In the genomic region with DNA sequence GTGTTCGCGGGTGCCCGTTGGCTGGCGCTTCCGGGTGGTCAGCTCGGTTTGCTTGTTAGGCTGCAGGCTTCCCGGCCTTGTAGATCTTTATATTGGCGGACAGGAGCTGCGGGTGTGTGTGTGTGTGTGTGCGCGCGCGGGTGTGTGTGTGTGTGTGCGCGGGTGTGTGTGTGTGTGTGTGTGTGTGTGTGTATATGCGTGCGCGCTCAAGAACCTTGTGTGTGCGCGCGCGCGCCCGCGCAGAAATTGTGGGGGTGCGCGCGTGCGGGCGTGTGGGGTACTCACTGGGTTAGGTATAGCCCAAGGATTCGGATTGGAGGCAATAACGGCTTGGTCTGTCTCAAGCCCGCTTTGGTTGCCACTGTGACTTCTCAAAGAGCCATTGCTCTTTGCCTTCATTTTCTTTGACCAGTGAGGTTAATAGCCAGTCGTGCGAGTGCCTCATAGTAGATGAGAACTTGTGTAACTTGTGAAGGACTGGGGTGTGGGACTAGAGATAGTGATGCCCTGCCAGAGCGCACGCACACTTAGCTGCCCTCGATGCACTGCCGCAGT, we compare ENCODE assay signal across 9 mouse cellular contexts. TPM values are rescaled to one million over a fixed set of nuclear protein-coding genes. Genes with fewer than 3 reads are reported as not detected.
A peak's percentile ranks its signal among the peaks of the same experiment; 100 is the strongest.
DNase-seq lines count a peak whose midpoint lies in the region; TF ChIP-seq lines count a peak whose summit lies in the region.
"Had no signal": no experiment of that assay in that cellular context is flagged by ENCODE, and none has a peak within 500 bp of the region (broad histone marks: within the 10 kb centered on the region; RNA-seq: fewer than 3 reads in every experiment).

No protein-coding gene starts in this region.

- peak overlapping the region; percentile 99 for H3K27ac ChIP-seq in gastrocnemius, adult 2 months
- H3K27ac ChIP-seq in embryonic fibroblast, embryonic 13.5 days (ENCODE audit: insufficient read depth, low read length), result peak overlapping the region; percentile 70

- H3K4me3 ChIP-seq in gastrocnemius, adult 2 months, result peak overlapping the region; percentile 92
- H3K4me3 ChIP-seq in embryonic fibroblast, embryonic 13.5 days (ENCODE audit: insufficient read depth, low read length), result peak overlapping the region; percentile 89

- intact Hi-C loops in gastrocnemius, adult 2 months (cut with DNase I), result no loop called here

- TF ChIP-seq CTCF in gastrocnemius, adult 2 months (IDR thresholded peaks at IDR 0.05), result no peak
- no peak for TF ChIP-seq CTCF in embryonic fibroblast, embryonic 13.5 days (IDR thresholded peaks at IDR 0.05; ENCODE audit: borderline replicate concordance, insufficient read depth, low read length)

- H3K4me1 ChIP-seq in embryonic fibroblast, embryonic 13.5 days (ENCODE audit: control insufficient read depth, insufficient read depth, low read length), result no peaks in the 10 kb centered on the region; the same call in 1 of the 2 replicates

- DNase-seq in gastrocnemius, adult 2 months, result peak; percentile 54
- DNase-seq in gastrocnemius, postnatal 10 days, result no peak
- peak; percentile 56 for DNase-seq in adrenal gland, postnatal 14 days
- DNase-seq in heart, postnatal 4 days, result peak; percentile 40
- peak; percentile 40 to 42 for DNase-seq in left cerebral cortex, adult 8-10 months (ENCODE audit: low spot score in 2 of 2)
- peak; percentile 61 to 67 for DNase-seq in lung, postnatal 4 days
- DNase-seq in spleen, postnatal 10 days (ENCODE audit: low spot score in 2 of 2), result peak; percentile 44 to 65

- TF ChIP-seq POLR2A in embryonic fibroblast, embryonic 13.5 days (IDR thresholded peaks at IDR 0.05; ENCODE audit: low read depth, low read length), result no peak

RNA-seq across cellular contexts. Expression of a gene that starts 0.5 kb away (rescaled TPM):
- total RNA-seq in gastrocnemius, adult 2 months (2021), result 1 to 10 TPM; 5.9 to 6.6 TPM
- total RNA-seq in gastrocnemius, postnatal 10 days (2021), result 1 to 10 TPM; 7.8 to 8.5 TPM
- 8.9 and 10.6 TPM in 2 replicates for total RNA-seq in adrenal gland, postnatal 14 days (2021)
- 16.6 and 19.8 TPM in 2 replicates for polyA plus RNA-seq in embryonic fibroblast, embryonic 13.5 days (2011; ENCODE audit: insufficient read length, low read depth, missing spikeins)
- 10 to 100 TPM in 1 of 2 experiments, 1 to 10 TPM in 1; 8.9 to 10.0 TPM for total RNA-seq in heart, postnatal 4 days (2021)
- 10 to 100 TPM; 13.4 to 16.5 (median 14.6) TPM for total RNA-seq in left cerebral cortex, adult 8-10 months (2022)

RNA-seq across cellular contexts. Expression of a gene that starts 21.1 kb away (rescaled TPM):
- total RNA-seq in gastrocnemius, adult 2 months (2021), result under 1 TPM; 0.36 to 0.53 TPM
- total RNA-seq in gastrocnemius, postnatal 10 days (2021), result under 1 TPM; 0.09 TPM
- 0.37 TPM in 1 of 2 replicates, not detected in the other for total RNA-seq in adrenal gland, postnatal 14 days (2021)
- polyA plus RNA-seq in embryonic fibroblast, embryonic 13.5 days (2011; ENCODE audit: insufficient read length, low read depth, missing spikeins), result not detected in 2 replicates
- not detected for total RNA-seq in heart, postnatal 4 days (2021)
- under 1 TPM; 0.14 to 0.25 (median 0.19) TPM for total RNA-seq in left cerebral cortex, adult 8-10 months (2022)
- total RNA-seq: neutrophil, adult 5-6 weeks had no signal

RNA-seq across cellular contexts. Expression of a gene that starts 25.3 kb away (rescaled TPM):
- not detected for total RNA-seq in gastrocnemius, adult 2 months (2021)
- total RNA-seq in gastrocnemius, postnatal 10 days (2021), result under 1 TPM in 1 of 2 experiments, not detected in 1; 0.14 TPM
- 1.5 and 43.1 TPM in 2 replicates for total RNA-seq in adrenal gland, postnatal 14 days (2021)
- not detected in 2 replicates for polyA plus RNA-seq in embryonic fibroblast, embryonic 13.5 days (2011; ENCODE audit: insufficient read length, low read depth, missing spikeins)
- not detected for total RNA-seq in heart, postnatal 4 days (2021)
- total RNA-seq in left cerebral cortex, adult 8-10 months (2022), result not detected
- total RNA-seq: neutrophil, adult 5-6 weeks had no signal

RNA-seq across cellular contexts. Expression of a gene that starts 55.4 kb away (rescaled TPM):
- 10 to 100 TPM in 1 of 2 experiments, 1 to 10 TPM in 1; 7.1 to 14.0 TPM for total RNA-seq in gastrocnemius, adult 2 months (2021)
- 10 to 100 TPM; 19.3 to 31.7 TPM for total RNA-seq in gastrocnemius, postnatal 10 days (2021)
- 71.0 and 75.6 TPM in 2 replicates for total RNA-seq in adrenal gland, postnatal 14 days (2021)
- 51.2 and 56.2 TPM in 2 replicates for polyA plus RNA-seq in embryonic fibroblast, embryonic 13.5 days (2011; ENCODE audit: insufficient read length, low read depth, missing spikeins)
- total RNA-seq in heart, postnatal 4 days (2021), result 10 to 100 TPM; 42.1 to 47.0 TPM
- 10 to 100 TPM; 36.0 to 44.4 (median 41.6) TPM for total RNA-seq in left cerebral cortex, adult 8-10 months (2022)

RNA-seq across cellular contexts. Expression of a gene that starts 56.9 kb away (rescaled TPM):
- total RNA-seq in gastrocnemius, adult 2 months (2021), result 10 to 100 TPM; 45.4 to 50.4 TPM
- total RNA-seq in gastrocnemius, postnatal 10 days (2021), result 10 to 100 TPM; 34.8 to 45.3 TPM
- 55.0 and 66.5 TPM in 2 replicates for total RNA-seq in adrenal gland, postnatal 14 days (2021)
- 46.4 and 54.8 TPM in 2 replicates for polyA plus RNA-seq in embryonic fibroblast, embryonic 13.5 days (2011; ENCODE audit: insufficient read length, low read depth, missing spikeins)
- total RNA-seq in heart, postnatal 4 days (2021), result 10 to 100 TPM; 43.5 to 49.1 TPM
- total RNA-seq in left cerebral cortex, adult 8-10 months (2022), result 10 to 100 TPM; 75.6 to 87.1 (median 78.7) TPM
